Mouse (Mus musculus): ENCODE results near the gene Cnpy2.
"Not testable (repeated sequence)": the region's sequence is repeated elsewhere in the genome, so short reads cannot be mapped to it uniquely, and the experiment has no call there.

Cnpy2 gene

DNA sequence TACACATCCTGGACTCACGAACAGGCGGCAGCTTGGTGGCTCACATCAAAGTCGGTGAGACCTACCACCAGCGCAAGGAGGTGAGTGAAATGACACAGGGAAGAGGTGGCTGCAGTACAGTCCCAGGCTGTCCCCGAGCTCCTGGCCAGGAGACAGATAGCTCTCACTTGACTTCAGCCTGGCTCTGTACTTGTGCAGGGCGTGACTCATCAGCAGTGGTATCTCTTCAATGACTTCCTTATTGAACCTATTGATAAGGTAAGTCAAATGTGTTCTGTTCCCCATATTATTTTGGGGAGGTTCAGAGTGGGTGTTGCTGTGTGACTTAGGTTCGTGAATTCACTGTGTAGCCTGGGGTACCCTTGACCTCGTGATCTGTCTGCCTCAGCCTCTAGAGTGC, 6.7 kb upstream of the Cnpy2 start:
- DNase-seq (ENCODE audit: low read depth) = no peak

DNA sequence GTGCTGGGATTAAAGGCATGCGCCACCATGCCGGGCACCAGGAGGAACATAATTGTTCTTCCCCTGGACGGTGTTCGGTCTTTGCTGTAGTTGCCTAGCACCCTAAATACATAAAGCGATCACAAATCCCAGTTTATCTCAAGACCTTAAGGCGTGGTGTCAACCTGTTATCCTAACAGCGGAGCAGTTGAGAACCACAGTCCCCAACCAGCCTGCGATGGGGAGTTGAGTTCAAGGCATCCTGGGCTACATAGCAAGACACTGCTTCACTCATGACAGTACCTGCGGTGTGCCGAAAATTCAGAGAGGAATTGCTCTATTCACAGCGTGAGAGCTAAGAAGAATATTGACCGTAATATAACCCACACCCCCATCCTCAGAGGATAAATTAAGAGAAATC, 618 bp upstream of the Cnpy2 start:
- DNase-seq (ENCODE audit: low read depth) = no peak

DNA sequence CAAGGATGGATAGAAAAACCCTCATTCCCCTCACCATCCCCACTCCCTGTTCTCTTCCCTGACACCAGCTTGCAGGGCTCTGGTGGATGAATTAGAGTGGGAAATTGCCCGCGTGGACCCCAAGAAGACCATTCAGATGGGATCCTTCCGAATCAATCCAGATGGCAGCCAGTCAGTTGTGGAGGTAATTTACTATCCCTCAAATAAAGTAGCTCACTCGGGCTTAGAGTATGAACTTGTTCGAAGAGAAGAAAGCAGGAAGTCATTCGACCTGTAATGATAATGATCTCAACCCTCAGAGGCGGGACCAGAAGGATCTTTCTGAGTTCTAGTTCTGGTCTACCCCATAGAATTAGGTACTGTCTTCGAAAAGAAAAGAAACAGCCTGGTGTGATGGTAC, 1.3 kb downstream of the Cnpy2 start:
- no peak for DNase-seq (ENCODE audit: low read depth)

DNA sequence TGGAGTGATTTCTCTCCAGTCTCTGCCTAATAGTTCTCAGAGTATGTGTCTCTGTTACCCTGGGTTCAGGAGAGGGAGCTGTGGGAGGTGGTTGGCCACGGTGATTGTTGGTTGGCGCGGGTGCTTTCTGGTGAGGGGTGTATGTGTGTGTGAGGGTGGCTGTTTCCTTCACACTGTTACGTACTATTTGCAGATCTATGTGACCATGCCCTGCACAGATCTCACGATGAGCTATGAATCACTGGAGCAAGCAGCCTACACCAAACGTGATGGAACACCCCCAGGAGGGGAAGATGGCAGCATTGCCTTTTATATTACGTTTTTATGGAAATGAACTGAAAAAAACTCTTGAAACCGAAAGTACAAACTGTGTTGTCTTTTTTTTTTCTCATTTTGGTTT, 4.6 kb downstream of the Cnpy2 start:
- DNase-seq (ENCODE audit: low read depth) = no peak

DNA sequence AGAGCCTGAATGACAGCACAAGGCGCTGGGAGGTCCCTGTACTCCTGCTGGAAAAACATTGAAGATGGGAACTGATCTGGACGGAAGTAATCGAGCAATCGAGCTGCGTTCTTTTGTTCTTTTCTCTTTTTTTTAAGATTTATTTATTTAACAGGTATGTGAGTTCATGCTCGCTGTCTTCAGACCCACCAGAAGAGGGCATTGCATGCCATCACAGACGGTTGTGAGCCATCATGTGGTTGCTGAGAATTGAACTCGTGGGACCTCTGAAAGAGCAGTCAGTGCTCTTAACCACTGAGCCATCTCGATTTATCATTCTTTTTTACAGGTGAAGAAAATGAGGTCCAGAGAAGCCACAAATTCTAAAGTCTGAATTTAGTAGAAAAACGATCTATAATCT, 5.4 kb downstream of the Cnpy2 start:
- DNase-seq (ENCODE audit: low read depth) = peak; percentile 57

DNA sequence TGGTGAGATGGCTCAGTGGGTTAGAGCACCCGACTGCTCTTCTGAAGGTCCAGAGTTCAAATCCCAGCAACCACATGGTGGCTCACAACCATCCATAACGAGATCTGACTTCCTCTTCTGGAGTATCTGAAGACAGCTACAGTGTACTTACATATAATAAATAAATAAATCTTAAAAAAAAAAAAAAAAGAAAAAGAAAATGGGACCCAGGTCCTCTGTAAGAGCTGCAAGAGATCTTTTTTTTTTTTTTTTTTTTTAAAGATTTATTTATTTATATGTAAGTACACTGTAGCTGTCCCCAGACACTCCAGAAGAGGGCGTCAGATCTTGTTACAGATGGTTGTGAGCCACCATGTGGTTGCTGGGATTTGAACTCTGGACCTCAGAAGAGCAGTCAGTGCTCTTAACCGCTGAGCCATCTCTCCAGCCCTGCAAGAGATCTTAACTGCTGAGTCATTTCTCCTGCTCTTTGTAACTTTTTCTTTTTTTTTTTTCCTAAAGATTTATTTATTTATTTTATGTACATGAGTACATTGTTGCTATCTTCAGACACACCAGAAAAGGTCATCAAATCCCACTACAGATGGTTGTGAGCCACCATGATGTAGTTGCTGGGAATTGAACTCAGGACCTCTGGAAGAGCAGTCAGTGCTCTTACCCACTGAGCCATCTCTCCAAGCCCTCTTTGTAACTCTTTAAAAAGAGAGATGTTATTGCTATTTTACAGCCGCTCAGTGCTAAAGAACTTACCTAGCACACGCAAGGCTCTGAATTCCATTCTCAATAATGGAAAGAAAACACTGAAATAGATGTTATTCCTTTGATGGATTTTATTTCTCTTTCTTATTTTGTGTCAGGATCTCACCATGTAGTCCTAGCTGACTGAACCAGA, 10.3 kb downstream of the Cnpy2 start:
- not testable (repeated sequence) for DNase-seq (ENCODE audit: low read depth)

DNA sequence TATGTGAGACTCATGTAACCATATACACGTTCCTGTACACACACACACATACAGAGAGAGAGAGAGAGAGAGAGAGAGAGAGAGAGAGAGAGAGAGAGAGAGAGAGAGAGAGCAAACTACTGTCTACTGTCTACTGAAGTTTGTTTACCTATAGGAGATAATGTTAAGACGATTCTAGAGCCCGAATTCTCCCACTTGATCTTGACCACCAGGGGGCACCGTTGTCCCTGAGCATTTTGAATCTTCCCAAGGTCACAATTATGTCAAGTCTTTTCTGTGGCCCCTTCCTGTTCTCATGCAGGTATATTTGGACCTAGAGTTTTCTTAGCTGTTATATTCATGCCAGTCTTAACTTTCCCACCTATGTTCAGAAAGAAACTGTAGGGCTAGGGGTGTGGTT, 13.3 kb downstream of the Cnpy2 start:
- DNase-seq (ENCODE audit: low read depth) = peak; percentile 93

DNA sequence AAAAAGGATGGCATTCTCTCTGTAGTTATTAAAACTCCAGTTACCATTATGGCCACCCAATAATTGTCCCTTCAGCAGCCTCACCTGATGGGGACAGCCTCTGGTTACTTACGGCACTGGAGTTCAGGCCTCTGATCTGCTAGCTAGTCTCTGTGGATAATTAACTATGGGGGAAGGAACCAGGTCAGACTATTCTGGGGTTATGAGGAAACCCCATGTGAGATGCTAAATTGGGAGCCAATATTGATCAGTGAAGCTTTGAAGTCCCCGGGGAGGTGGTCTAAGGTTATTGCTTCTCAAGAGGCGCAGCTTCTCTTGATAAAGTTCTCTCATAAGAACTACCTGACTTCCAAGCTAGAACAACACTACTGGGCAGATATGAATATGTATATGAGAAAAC, 13.9 kb downstream of the Cnpy2 start:
- no peak for DNase-seq (ENCODE audit: low read depth)

DNA sequence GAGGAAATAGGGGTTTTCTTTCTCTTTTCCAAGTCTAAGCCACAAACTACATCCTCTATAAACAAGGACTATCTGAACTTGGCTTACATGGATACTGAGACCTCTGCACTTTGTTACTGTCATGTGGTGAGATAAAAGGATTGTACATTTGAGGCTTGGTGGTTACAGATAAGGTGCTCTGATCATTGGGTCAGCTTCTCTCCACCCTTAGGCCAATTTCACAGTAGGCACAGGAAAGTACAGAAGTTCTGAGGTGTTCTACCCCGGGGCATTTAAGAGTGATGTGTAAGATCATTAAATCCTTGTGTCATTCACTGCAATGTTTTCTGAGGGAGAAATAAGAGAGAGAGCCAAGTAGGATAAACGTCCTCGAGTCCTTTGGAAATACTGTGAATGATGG, 14.3 kb downstream of the Cnpy2 start:
- no peak for DNase-seq (ENCODE audit: low read depth)

DNA sequence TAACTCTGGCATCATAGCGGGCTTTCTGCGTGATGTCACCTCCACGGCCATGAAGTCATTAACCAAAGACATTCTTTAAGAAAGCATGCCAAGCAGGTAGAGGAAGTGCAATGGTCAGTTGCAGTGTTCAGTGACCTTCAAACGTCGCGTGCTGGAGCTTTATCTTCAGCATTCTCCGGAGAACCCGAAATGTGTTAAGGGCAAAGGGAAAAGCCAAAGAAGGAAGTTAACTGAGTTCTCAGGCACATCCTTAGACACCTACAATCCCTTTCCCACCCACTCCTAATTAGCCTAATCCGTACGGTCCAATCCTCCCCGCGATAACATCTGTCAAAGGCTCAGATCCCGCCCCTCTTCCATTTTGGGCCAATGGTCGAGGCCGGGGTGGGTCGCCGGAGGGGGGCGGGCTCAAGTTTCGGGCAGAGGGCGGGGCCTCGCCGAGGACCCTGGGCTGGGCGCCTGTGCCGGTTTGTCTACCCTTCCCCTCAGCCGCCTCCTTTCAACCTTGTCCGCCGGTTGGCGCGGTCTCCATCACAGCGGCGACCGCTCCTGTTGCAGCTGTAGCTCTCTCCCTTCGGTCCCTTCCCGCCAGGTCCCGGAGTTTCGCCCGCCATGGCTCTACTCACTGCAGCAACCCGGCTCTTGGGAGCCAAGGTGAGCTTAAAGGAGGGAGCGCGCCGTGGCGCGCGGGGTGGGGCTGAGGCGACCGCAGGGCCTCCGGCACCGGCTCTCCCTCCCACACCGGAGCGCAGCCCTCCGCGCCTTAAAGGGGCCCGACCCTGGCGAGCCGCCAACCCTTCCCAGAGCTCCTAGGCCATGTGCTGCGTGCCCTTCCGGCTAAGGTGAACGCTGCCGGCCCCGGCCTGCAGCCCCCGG, 15.3 kb downstream of the Cnpy2 start, which contains the start of gene Cs:
TSS of gene Cs (plus strand) at position 429 of the 876 bp plus-strand sequence.
- DNase-seq (ENCODE audit: low read depth) = peak; percentile 99

DNA sequence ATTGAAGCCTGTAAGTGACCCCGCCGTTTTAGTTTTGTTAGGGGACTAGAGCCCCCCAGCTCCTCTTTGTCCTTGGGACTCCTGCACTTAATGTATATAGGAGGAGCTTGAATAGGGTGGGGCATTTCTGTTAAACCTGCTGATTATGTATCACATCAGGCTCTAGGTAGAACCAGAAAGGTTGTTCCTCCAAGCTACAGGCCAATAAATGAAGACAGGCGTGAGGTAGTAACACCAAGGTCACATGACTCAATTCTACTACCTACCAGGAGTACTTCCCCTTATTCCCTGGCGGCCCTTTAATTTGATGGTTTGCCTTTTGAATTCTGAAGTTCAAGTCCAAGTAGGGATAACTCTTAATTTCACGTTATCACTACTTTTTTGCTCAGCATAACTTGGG, 16.2 kb downstream of the Cnpy2 start:
- DNase-seq (ENCODE audit: low read depth) = peak; percentile 31

DNA sequence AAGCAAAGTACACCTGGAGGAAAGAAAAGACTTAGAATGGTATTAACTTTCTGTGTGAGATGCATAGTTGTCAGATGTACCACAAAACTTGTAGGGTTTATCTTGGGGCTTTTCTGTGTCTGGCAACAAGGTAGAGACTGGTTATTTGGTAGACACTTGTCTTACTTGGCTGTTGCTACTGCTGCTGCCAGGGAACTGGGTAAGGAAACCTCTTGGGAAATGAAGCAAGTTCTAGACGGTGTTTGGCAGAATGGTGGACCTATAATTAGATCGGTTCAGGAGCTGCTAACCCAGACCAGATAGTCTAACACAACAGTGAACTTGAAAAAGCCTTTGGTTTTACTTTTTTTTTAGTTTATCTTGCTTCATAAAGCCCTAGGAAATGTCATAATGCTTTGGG, 16.7 kb downstream of the Cnpy2 start:
- DNase-seq (ENCODE audit: low read depth) = no peak

DNA sequence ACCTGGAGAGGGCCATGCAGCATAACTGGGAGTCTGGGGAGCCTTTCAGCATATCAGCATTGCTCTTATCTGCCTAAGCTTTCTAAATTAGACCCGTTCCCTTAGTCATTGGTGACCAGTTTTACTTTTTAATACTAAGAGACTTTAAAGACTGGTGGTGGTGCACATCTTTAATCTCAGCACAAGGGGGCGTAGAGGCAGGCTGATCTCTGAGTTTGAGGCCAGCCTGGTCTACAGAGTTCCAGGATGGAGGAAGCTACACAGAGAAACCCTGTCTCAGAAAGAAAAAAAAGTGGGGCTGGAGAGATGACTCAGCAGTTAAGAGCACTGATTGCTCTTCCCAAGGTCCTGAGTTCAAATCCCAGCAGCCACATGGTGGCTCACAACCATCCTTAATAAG, 18.0 kb downstream of the Cnpy2 start:
- DNase-seq (ENCODE audit: low read depth) = peak; percentile 48

DNA sequence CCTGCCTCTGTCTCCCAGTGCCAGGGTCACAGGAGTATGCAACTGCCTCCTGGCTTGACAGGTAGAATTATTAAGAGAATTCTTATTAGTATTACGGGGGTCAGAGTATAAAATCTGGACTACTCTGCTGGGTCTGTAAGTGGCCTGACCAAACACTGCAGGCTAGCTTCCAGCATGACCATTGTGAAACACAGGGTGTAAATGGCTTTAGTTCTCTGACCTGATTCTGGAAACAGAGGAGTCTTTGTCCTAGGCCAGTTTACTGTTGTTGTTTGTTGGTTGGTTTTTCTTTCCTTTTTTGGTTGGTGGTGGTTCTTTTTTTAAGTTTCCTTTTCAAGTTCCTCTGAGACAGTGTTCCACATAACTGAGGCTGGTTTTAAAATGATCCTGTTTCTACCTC, 21.2 kb downstream of the Cnpy2 start:
- peak; percentile 57 for DNase-seq (ENCODE audit: low read depth)

DNA sequence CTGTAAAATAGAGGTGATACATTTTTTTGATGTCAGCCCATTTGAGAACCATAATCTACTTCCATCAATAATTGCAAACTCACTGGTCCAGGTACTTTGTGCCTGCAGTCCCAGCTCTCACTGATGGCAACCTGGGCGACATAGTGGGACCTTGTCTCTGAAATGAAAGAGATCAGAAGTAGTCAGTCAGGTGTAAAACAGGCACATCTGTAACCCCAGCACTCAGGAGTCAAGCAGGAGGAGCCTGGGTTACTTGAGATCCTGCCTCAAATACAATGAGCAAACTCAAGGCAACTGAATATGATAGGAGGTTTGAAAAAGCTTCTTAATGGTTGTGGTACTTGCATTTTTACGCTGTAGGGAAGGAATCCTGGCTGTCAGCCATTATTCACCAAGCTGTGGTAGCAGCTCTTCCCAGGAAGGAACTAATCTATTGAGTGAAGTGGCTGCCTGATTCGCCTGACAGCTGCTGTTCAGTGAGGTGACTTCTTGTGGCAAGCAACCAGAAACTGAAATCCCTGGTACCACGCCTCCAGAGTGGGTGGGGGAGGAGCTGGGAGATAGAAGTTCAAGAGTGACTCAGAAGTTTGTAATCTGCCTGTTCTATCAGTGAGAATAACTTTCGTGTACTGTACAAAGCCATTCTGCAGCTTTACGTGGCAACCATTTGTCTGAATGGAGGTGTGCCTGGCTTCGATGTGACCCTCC, 22.5 kb downstream of the Cnpy2 start:
- DNase-seq (ENCODE audit: low read depth) = peak; percentile 91

DNA sequence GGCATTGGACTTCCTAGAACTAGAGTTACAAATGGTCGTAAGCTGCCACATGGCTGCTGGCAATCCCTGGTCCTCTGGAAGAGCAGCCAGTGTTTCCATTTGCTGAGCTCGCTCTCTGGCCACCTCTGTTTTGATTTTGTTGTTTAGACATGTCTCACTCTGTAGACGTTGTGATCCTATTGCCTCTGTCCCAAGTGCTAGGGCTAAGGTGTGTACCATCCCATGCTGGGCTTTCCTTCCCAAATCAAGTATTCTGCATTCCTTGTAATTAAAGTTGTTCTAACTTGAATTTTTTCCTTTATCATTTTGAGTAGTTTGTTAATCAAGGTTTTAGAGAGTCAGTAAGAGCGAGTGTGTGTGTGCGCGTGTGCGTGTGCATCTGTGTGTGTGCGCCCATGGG, 25.3 kb downstream of the Cnpy2 start:
- no peak for DNase-seq (ENCODE audit: low read depth)

DNA sequence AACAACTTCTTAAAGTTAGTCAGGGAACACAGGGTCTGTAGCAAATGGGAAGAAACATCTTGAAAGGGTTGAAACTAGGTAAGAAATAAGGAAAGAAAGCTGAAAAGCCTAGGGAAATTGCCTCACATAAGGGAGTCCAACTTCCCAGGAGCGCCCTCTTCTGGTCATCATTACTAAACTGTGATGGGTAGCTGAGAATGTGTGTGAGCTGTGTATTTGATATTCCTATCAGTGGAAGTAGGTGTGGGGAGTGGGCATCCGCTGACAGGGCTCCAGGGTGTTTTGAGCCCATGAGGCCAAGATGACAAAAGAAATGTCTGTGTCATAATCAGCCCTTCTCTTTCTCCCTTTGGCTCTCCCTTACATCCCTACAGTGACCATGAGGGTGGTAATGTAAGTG, 36.5 kb downstream of the Cnpy2 start:
- peak; percentile 92 for DNase-seq (ENCODE audit: low read depth)

DNA sequence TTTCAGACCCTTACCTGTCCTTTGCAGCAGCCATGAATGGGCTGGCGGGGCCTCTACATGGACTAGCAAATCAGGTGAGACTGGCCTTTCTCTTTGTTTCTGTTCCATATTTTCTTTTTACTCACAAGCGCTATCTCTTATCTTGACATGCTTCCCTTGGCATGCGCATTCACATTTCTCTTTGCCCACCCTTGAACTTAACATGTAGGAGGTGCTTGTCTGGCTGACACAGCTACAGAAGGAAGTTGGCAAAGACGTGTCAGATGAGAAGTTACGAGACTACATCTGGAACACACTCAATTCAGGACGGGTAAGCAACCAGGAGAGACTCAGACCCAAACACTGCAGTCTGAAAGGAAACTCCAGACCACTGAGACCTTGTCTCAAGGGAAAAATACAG, 37.0 kb downstream of the Cnpy2 start:
- no peak for DNase-seq (ENCODE audit: low read depth)

DNA sequence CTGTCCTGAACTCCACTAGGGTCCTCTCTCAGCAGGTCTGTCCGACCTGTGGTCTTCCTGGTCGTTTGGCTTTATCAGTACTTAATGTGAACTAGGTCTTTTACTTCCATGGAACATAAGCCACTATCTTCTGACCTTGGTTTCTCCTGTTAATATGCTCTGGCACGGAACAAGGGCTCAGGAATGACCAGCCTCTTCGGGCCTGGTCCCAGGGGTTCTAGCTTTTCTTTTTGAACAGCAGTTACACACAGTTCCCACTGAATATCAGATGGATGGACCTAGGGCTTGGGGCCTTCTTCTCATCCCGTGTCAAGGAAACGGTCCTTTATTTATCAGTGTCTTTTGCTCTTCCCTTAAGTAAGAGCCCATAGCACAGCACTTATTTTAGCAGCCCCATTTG, 39.6 kb downstream of the Cnpy2 start:
- no peak for DNase-seq (ENCODE audit: low read depth)

DNA sequence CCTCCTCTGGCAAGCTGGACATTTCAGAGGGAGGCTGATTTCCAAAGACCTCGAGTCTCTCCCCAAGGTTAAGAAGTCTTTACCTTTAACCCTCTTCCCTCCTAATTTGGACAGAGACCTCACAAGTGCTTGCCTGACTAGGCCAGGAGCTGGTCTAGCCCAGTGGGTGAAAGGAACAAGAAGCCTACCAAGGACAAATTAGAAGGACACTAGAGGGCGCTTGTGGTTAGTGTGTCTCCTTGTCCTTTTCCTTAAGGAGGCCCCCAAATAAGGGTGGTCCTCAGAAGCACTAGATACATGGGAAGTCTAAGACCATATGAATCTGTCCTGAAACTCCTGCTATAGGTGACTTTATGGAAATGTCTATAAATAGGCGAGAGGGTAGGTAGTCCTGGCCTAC, 40.3 kb downstream of the Cnpy2 start:
- DNase-seq (ENCODE audit: low read depth) = peak; percentile 79

DNA sequence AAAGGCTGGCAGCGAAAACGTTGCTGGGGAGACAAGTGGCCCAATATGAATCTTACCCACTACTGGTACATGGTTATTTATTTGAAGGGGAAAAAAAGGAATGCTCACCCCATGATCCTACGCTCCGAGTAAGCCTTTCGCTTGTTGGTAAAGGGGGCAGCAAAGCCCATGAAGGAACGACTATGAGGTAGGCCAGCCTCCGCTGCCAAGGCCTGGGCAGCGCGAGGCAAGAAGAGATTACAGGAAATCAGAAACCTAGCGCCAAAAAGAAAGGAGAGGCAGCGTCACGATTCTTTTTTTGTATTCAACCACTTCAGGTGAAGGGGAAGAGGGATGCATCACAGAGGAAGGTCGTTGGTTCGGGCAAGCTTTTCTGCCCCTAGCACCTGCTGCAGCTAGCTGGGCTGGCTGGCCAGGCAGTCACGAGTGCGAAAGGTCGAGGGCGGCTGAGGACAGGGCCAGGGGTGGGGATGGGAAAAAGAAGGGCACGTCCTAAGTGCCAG, 45.7 kb downstream of the Cnpy2 start:
- peak; percentile 40 for DNase-seq (ENCODE audit: low read depth)
